Mouse (Mus musculus) megakaryocyte, embryonic 14.5 days (primary cell): ENCODE measurements around the gene Uqcc1.

Experiments used
- FLI1 ChIP-seq: IDR thresholded peaks from 2 replicates; pipeline ENCODE4 v1.6.1; 2012; ENCODE audit warnings: low read length, inconsistent platforms, mixed read lengths
- GATA1 ChIP-seq: IDR thresholded peaks from 3 replicates; pipeline ENCODE4 v1.6.1; 2012; ENCODE audit warnings: mixed read lengths, low read length, inconsistent platforms, borderline replicate concordance

DNA sequence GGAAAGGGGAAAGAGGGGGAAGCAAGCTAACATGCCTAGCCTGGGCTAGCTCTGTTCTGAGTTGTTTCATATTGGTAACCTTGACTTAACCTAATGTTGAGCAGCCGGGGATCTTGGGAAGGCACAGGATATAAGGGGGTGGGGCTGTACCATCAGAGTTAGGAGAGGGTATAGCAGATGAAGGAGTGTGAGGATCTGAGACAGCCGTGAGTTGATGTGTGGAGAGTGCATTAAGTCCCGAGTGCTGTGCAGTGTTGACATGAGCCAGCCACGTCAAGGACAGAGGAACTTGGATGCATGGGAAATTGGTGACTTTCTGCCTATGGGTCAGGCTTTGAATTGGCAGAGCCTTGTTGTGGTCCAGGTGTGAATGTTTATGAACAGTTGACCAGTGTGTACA, 117.5 kb downstream of the Uqcc1 start:
- TF ChIP-seq GATA1 = no peak
- TF ChIP-seq FLI1 = no peak
